Mouse (Mus musculus) bone marrow, adult 2 months (tissue): ENCODE data around the gene Rgl2.

Source experiments
- CTCF ChIP-seq: fragments of 200-500 bp; IDR thresholded peaks from 2 replicates; pipeline ENCODE4 v1.5.1; 2011; ENCODE audit warnings: low read length, control low read depth; ENCODE audit not compliant: control insufficient read depth, insufficient read depth
- POLR2A ChIP-seq: fragments of 200-500 bp; IDR thresholded peaks from 2 replicates; pipeline ENCODE4 v1.6.1; 2011; ENCODE audit warnings: low read depth, mild to moderate bottlenecking, control low read depth, low read length, borderline replicate concordance; ENCODE audit not compliant: control insufficient read depth

DNA sequence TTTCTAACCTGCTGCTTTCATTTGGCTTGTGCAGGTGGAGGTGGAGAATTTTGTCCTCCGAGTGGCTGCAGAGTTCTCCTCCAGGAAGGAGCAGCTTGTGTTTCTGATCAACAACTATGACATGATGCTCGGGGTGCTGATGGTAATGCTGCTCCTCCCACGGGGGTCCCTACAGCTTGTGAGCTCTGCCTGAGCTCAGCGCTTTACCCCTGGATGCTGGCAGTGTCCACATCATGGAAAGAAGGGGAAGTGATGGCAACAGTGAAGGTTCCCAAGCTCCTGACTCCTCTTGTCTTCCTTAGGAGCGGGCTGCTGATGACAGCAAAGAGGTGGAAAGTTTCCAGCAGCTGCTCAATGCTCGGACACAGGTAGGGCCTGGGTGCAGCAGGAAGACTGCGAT, 33.5 kb downstream of the Rgl2 start:
- no peak for TF ChIP-seq CTCF
- TF ChIP-seq POLR2A: no peak
